Mouse (Mus musculus): ENCODE data around the gene Antxrl. TPM values are rescaled to one million over a fixed set of nuclear protein-coding genes. Genes with fewer than 3 reads are reported as not detected.

Gene Antxrl
- polyA plus RNA-seq, 1 experiment from 2014 or later, result not detected

- WGBS, result 77% methylated on average over 4 of the region's 4 CpGs
- no peak overlapping the region for H3K27ac ChIP-seq (replicated peaks; ENCODE audit: low read depth, low read length)
- peaks cover 11% of the 10 kb centered on the region; the same call in 1 of the 2 replicates for H3K4me1 ChIP-seq (ENCODE audit: control insufficient read depth, insufficient read depth, low read length)
- ATAC-seq (ENCODE audit: low read depth) (no peak), DNase-seq (ENCODE audit: low spot score) (no peak)
- no peak overlapping the region for H3K4me2 ChIP-seq (ENCODE audit: low read depth, low read length)
- no peak overlapping the region for H3K9ac ChIP-seq (ENCODE audit: low read depth, low read length)
- no peaks in the 10 kb centered on the region for H3K9me3 ChIP-seq (ENCODE audit: control insufficient read depth, low read length)
- no peak overlapping the region for H3K4me3 ChIP-seq (ENCODE audit: low read depth, low read length)
- H3K27me3 ChIP-seq (replicated peaks; ENCODE audit: control insufficient read depth, insufficient read depth, low read length), result no peaks in the 10 kb centered on the region
- H3K36me3 ChIP-seq (ENCODE audit: control insufficient read depth, insufficient read depth, low read length), result no peaks in the 10 kb centered on the region
These were observed 55.1 kb downstream of the Antxrl start for GRCm38 (mm10) chr14:34107594-34107993.

- no peak overlapping the region for H3K4me3 ChIP-seq (ENCODE audit: low read depth, low read length)
- DNase-seq (ENCODE audit: low spot score), result no peak
- H3K36me3 ChIP-seq (ENCODE audit: control insufficient read depth, insufficient read depth, low read length), result no peaks in the 10 kb centered on the region
- no peak overlapping the region for H3K27ac ChIP-seq (replicated peaks; ENCODE audit: low read depth, low read length)
- no peak overlapping the region for H3K9ac ChIP-seq (ENCODE audit: low read depth, low read length)
- no peaks in the 10 kb centered on the region for H3K27me3 ChIP-seq (replicated peaks; ENCODE audit: control insufficient read depth, insufficient read depth, low read length)
- H3K4me1 ChIP-seq (ENCODE audit: control insufficient read depth, insufficient read depth, low read length), result no peaks in the 10 kb centered on the region
- H3K9me3 ChIP-seq (ENCODE audit: control insufficient read depth, low read length), result no peaks in the 10 kb centered on the region
- H3K4me2 ChIP-seq (ENCODE audit: low read depth, low read length), result no peak overlapping the region
- ATAC-seq (ENCODE audit: low read depth), result no peak
- WGBS, result 73% methylated on average over 4 of the region's 4 CpGs
These were observed 61.8 kb downstream of the Antxrl start for GRCm38 (mm10) chr14:34114311-34114710.

- no peaks in the 10 kb centered on the region for H3K27me3 ChIP-seq (replicated peaks; ENCODE audit: control insufficient read depth, insufficient read depth, low read length)
- 78% methylated on average over 7 of the region's 7 CpGs for WGBS
- no peak overlapping the region for H3K27ac ChIP-seq (replicated peaks; ENCODE audit: low read depth, low read length)
- no peak for ATAC-seq (ENCODE audit: low read depth)
- DNase-seq (ENCODE audit: low spot score), result no peak
- H3K9me3 ChIP-seq (ENCODE audit: control insufficient read depth, low read length), result no peaks in the 10 kb centered on the region
- no peak overlapping the region for H3K4me3 ChIP-seq (ENCODE audit: low read depth, low read length)
- H3K9ac ChIP-seq (ENCODE audit: low read depth, low read length), result no peak overlapping the region
- H3K4me1 ChIP-seq (ENCODE audit: control insufficient read depth, insufficient read depth, low read length), result no peaks in the 10 kb centered on the region
- no peak overlapping the region for H3K4me2 ChIP-seq (ENCODE audit: low read depth, low read length)
- H3K36me3 ChIP-seq (ENCODE audit: control insufficient read depth, insufficient read depth, low read length), result no peaks in the 10 kb centered on the region
These were observed 66.7 kb downstream of the Antxrl start for GRCm38 (mm10) chr14:34119046-34119723.

GRCm38 (mm10) chr14:34120016-34120910, 67.8 kb downstream of the Antxrl start:
- no peaks in the 10 kb centered on the region for H3K36me3 ChIP-seq (ENCODE audit: control insufficient read depth, insufficient read depth, low read length)
- no peak overlapping the region for H3K9ac ChIP-seq (ENCODE audit: low read depth, low read length)
- WGBS, result 73% methylated on average over 12 of the region's 12 CpGs
- ATAC-seq (ENCODE audit: low read depth) (no peak), DNase-seq (ENCODE audit: low spot score) (no peak)
- no peaks in the 10 kb centered on the region for H3K9me3 ChIP-seq (ENCODE audit: control insufficient read depth, low read length)
- H3K27me3 ChIP-seq (replicated peaks; ENCODE audit: control insufficient read depth, insufficient read depth, low read length), result no peaks in the 10 kb centered on the region; the same call in 1 of the 2 replicates
- H3K4me3 ChIP-seq (ENCODE audit: low read depth, low read length), result no peak overlapping the region
- no peak overlapping the region for H3K27ac ChIP-seq (replicated peaks; ENCODE audit: low read depth, low read length)
- no peaks in the 10 kb centered on the region for H3K4me1 ChIP-seq (ENCODE audit: control insufficient read depth, insufficient read depth, low read length)
- no peak overlapping the region for H3K4me2 ChIP-seq (ENCODE audit: low read depth, low read length)

- WGBS, result 95% methylated on average over 3 of the region's 3 CpGs
- no peak overlapping the region for H3K9ac ChIP-seq (ENCODE audit: low read depth, low read length)
- H3K27me3 ChIP-seq (replicated peaks; ENCODE audit: control insufficient read depth, insufficient read depth, low read length), result no peaks in the 10 kb centered on the region; the same call in 1 of the 2 replicates
- H3K36me3 ChIP-seq (ENCODE audit: control insufficient read depth, insufficient read depth, low read length), result no peaks in the 10 kb centered on the region
- H3K4me1 ChIP-seq (ENCODE audit: control insufficient read depth, insufficient read depth, low read length), result no peaks in the 10 kb centered on the region
- no peak overlapping the region for H3K4me2 ChIP-seq (ENCODE audit: low read depth, low read length)
- H3K4me3 ChIP-seq (ENCODE audit: low read depth, low read length), result no peak overlapping the region
- DNase-seq (ENCODE audit: low spot score) (no peak), ATAC-seq (ENCODE audit: low read depth) (no peak)
- no peak overlapping the region for H3K27ac ChIP-seq (replicated peaks; ENCODE audit: low read depth, low read length)
- no peaks in the 10 kb centered on the region for H3K9me3 ChIP-seq (ENCODE audit: control insufficient read depth, low read length)
These were observed 68.4 kb downstream of the Antxrl start for GRCm38 (mm10) chr14:34120923-34121351.

- Histone ChIP-seq H3K9me3 (ENCODE audit: control insufficient read depth, low read length) (no peaks in the 10 kb centered on the region), H3K36me3 (ENCODE audit: control insufficient read depth, insufficient read depth, low read length) (no peaks in the 10 kb centered on the region), H3K4me1 (ENCODE audit: control insufficient read depth, insufficient read depth, low read length) (no peaks in the 10 kb centered on the region), H3K27ac (replicated peaks; ENCODE audit: low read depth, low read length) (no peak overlapping the region), H3K9ac (ENCODE audit: low read depth, low read length) (no peak overlapping the region), H3K4me2 (ENCODE audit: low read depth, low read length) (no peak overlapping the region), H3K27me3 (replicated peaks; ENCODE audit: control insufficient read depth, insufficient read depth, low read length) (no peaks in the 10 kb centered on the region; the same call in 1 of the 2 replicates), H3K4me3 (ENCODE audit: low read depth, low read length) (no peak overlapping the region)
- no peak for DNase-seq (ENCODE audit: low spot score)
- no peak for ATAC-seq (ENCODE audit: low read depth)
- 91% methylated on average over 4 of the region's 4 CpGs for WGBS
These were observed 69.2 kb downstream of the Antxrl start for GRCm38 (mm10) chr14:34121691-34122090.

Other genes starting within 250 kb of the Antxrl start
- 34.2 and 35.8 TPM in 2 replicates for gene Gdf10, start 129.1 kb upstream of the Antxrl start, polyA plus RNA-seq (2014; fragmentation: Nextera tagmentation; extraction: Ambion mirVana)
- gene Gdf2, start 111.7 kb upstream of the Antxrl start, polyA plus RNA-seq (2014; fragmentation: Nextera tagmentation; extraction: Ambion mirVana), result not detected in 2 replicates
- gene Rbp3, start 98.7 kb upstream of the Antxrl start, polyA plus RNA-seq (2014; fragmentation: Nextera tagmentation; extraction: Ambion mirVana), result not detected in 2 replicates
- gene Zfp488, start 73.9 kb upstream of the Antxrl start, polyA plus RNA-seq (2014; fragmentation: Nextera tagmentation; extraction: Ambion mirVana), result 0.13 and 0.14 TPM in 2 replicates
- not detected in 2 replicates for gene Gm30083, start 37.5 kb upstream of the Antxrl start, polyA plus RNA-seq (2014; fragmentation: Nextera tagmentation; extraction: Ambion mirVana)
- gene Gm5460, start 35.9 kb upstream of the Antxrl start, polyA plus RNA-seq (2014; fragmentation: Nextera tagmentation; extraction: Ambion mirVana), result not detected in 2 replicates
- gene Anxa8, start 33.3 kb downstream of the Antxrl start, polyA plus RNA-seq (2014; fragmentation: Nextera tagmentation; extraction: Ambion mirVana), result 25.3 and 34.6 TPM in 2 replicates
- not detected in 2 replicates for gene A630023A22Rik, start 50.0 kb downstream of the Antxrl start, polyA plus RNA-seq (2014; fragmentation: Nextera tagmentation; extraction: Ambion mirVana)
- gene Npy4r, start 99.8 kb downstream of the Antxrl start, polyA plus RNA-seq (2014; fragmentation: Nextera tagmentation; extraction: Ambion mirVana), result 0.26 TPM in 1 of 2 replicates, not detected in the other
- gene Gprin2, start 148.9 kb downstream of the Antxrl start, polyA plus RNA-seq (2014; fragmentation: Nextera tagmentation; extraction: Ambion mirVana), result 0.84 and 1.1 TPM in 2 replicates
- gene Syt15, start 166.9 kb downstream of the Antxrl start, polyA plus RNA-seq (2014; fragmentation: Nextera tagmentation; extraction: Ambion mirVana), result 0.25 and 0.60 TPM in 2 replicates